Mouse (Mus musculus): ENCODE measurements at regions not wholly inside any gene's neighbourhood (a gene's known extent, or its start where the extent isn't known, plus 50 kb on each side); places are given as distances from the start of the nearest gene placed in this dataset.
"Not testable (repeated sequence)": the region's sequence is repeated elsewhere in the genome, so short reads cannot be mapped to it uniquely, and the experiment has no call there.

DNA sequence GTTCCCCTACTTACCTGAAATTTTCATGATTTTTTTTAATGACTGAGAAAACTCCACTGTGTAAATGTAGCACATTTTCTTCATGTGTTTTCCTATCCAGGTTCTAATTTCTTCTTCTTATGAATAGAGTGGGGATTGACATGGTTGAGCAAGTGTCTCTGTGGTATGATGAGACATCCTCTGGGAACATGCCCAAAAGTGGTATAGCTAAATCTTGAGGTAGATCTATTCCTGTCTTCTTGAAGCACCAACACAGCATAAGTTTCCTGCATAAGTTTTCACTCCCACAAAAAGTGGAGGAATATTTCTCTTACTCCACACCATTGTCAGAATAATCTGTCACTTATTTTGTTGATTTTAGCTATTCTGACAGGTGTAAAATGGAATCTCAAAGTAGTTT, 161.1 kb upstream of the Oprm1 start:
- DNase-seq (ENCODE audit: low read depth) = no peak

DNA sequence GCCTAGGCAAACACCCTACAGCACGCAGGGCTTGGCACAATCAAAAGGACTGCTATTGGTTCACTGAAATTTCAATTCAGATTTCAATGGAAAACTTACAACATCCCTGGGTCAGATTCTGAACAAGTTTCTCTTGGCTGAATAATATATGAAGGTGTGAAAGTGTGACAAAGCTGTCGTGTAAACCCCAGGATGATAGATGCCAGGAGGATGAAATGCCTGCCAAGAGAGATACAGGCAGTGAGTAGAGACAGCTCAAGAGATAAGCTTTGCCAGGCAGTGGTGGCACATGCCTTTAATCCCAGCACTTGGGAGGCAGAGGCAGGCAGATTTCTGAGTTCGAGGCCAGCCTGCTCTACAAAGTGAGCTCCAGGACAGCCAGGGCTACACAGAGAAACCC, 159.7 kb upstream of the Oprm1 start:
- not testable (repeated sequence) for DNase-seq (ENCODE audit: low read depth)

DNA sequence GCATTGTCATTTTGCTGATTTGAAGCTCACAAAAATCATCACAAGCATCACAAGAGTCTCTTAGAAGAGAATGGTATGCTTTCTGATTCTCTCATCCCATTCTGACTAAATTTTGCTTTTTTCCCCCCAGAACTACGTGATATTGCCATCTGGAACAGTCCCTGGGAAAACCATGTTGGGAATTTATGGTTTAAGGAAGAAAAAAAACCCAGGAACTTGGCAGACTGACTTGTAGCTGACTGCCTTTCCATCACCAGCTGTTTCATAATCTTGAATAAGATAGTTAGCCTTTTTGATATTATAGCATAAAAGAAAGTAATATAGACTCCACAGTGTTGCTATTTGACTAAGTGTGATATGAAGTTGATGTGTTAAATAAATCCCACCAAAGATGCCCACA, 110.7 kb upstream of the Oprm1 start:
- DNase-seq (ENCODE audit: low read depth) = no peak

DNA sequence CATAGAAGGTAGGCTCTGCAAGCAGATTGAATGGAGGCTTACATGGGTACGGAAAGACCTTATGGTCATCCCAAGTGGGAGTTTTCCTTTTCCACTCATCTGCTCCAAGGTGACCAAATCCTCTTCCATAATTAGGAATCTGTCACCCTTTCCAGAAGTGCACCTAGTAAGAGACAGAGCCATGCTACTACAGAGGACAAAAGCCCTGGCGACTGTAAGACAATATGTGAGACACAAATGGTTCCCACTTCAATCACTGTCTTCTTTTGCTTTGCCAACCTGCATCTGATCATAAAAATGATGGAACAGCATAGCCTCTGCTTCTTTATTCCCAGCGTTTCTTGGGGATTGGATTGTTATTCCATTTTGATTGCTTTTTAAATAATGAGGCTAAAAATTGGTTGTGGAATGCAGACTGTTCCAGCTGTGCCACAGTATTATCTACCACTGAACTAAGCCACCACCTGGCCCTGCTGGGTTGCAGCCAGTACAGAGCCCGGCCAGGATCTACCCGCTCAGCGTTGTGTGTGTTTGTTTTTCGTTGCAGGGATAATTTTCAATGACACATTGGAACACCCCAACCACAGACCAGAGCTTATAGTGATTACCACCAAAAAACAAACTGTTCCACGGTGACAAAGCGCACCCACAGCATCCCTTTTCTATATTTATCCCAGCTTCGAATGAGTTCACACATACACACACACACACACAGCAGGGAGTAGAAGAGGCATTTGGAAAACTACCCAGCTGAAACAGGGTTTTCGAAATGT, 72.8 kb upstream of the Oprm1 start:
- DNase-seq (ENCODE audit: low read depth) = no peak

DNA sequence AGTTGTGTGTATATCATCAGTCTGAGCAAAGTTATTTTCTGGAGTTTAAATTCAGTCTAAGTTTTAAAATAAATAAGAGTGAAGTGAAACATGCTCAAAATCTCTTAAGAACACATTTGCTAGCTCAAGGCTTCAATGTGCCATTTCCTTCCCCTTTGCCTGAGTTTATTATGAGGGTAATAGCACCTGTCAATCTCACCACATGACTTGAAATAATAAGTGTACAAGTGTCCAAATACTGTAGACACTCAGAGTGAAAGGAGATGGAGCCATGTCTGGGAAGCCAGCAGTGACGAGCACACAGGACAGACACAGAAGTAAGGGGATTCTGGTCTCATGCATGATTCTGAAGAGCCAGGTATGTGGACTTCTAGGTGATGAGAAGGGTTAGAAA, 72.2 kb upstream of the Oprm1 start:
- no peak for DNase-seq (ENCODE audit: low read depth)
